Mouse (Mus musculus) ES-E14 (cell line): ENCODE measurements around the gene Gm47995. TPM values are rescaled to one million over a fixed set of nuclear protein-coding genes. Genes with fewer than 3 reads are reported as not detected.

ENCODE experiments used
- DNase-seq: peaks from one replicate; pipeline ENCODE4 v3.0.0-alpha.2; 2013; ENCODE audit warnings: low read depth, low spot score
- H3K27ac ChIP-seq: 2 replicates; pipeline ENCODE4 v1.5.1; 2012; ENCODE audit warnings: low read depth, mild to moderate bottlenecking, low read length, moderate library complexity, mixed read lengths; ENCODE audit not compliant: poor library complexity, insufficient read depth, severe bottlenecking
- H3K36me3 ChIP-seq: 2 replicates; pipeline ENCODE4 v1.6.1; 2012; ENCODE audit warnings: mild to moderate bottlenecking, low read length, moderate library complexity, mixed read lengths; ENCODE audit not compliant: control insufficient read depth, poor library complexity, insufficient read depth, severe bottlenecking
- H3K4me1 ChIP-seq, 2 experiments: fragments of 150-350 bp in 1 of 2; sonication (generic) in 1 of 2; 2 replicates each; pipeline ENCODE4 v1.6.1; 2012; ENCODE audit warnings: low read length in 2 of 2, mild to moderate bottlenecking in 1 of 2, mixed read lengths in 1 of 2; ENCODE audit not compliant: control insufficient read depth in 2 of 2, insufficient read depth in 2 of 2, poor library complexity in 1 of 2
- H3K4me3 ChIP-seq, 2 experiments: fragments of 150-350 bp in 1 of 2; sonication (generic) in 1 of 2; 2 replicates each; pipeline ENCODE4 v1.5.1; 2012; ENCODE audit warnings: low read length in 2 of 2, low read depth in 1 of 2, mild to moderate bottlenecking in 1 of 2, mixed read lengths in 1 of 2; ENCODE audit not compliant: insufficient read depth in 1 of 2, poor library complexity in 1 of 2, severe bottlenecking in 1 of 2
- H3K9ac ChIP-seq: 2 replicates; pipeline ENCODE4 v1.6.1; 2012; ENCODE audit warnings: low read depth, mild to moderate bottlenecking, low read length, mixed read lengths; ENCODE audit not compliant: poor library complexity, insufficient read depth, severe bottlenecking
- H3K9me3 ChIP-seq: fragments of 150-350 bp; sonication (generic); 2 replicates; pipeline ENCODE4 v1.6.1; 2012; ENCODE audit warnings: low read depth, mild to moderate bottlenecking, low read length; ENCODE audit not compliant: control insufficient read depth, insufficient read depth
- CHD2 ChIP-seq: IDR thresholded peaks from 2 replicates; pipeline ENCODE4 v1.6.1; 2014; ENCODE audit warnings: mild to moderate bottlenecking, low read depth, low read length, inconsistent platforms
- HCFC1 ChIP-seq: IDR thresholded peaks from 2 replicates; pipeline ENCODE4 v1.6.1; 2012; ENCODE audit warnings: low read length, inconsistent platforms, borderline replicate concordance; ENCODE audit not compliant: insufficient read depth
- MAFK ChIP-seq: IDR thresholded peaks from 2 replicates; pipeline ENCODE4 v1.6.1; 2014; ENCODE audit warnings: mild to moderate bottlenecking, low read depth, low read length, inconsistent platforms; ENCODE audit not compliant: insufficient read depth
- ZC3H11A ChIP-seq: IDR thresholded peaks from 2 replicates; pipeline ENCODE4 v1.6.1; 2012; ENCODE audit warnings: low read depth, mild to moderate bottlenecking, inconsistent platforms, low read length, borderline replicate concordance
- ZNF384 ChIP-seq: IDR thresholded peaks from 2 replicates; pipeline ENCODE4 v1.6.1; 2012; ENCODE audit warnings: low read depth, low read length, inconsistent platforms
- in situ Hi-C, 2 experiments: fragments of 600-800 bp; cut with MboI; formaldehyde crosslinking; loops; one replicate each; pipeline ENCODE4 v1.15.1; 2025; ENCODE audit warnings: low sequenced_read_pairs in 2 of 2, inconsistent platforms in 1 of 2; ENCODE audit not compliant: unreplicated experiment in 2 of 2
- total RNA-seq: library from RNA; depleted of rRNA; stranded (reverse); fragments of 300-350 nt; gene quantifications from 2 replicates; pipeline ENCODE4 v1.2.3, GENCODE M21; 2012; rRNA removed

The Gm47995 gene
- total RNA-seq, 1 experiment = 1.7 TPM

DNA sequence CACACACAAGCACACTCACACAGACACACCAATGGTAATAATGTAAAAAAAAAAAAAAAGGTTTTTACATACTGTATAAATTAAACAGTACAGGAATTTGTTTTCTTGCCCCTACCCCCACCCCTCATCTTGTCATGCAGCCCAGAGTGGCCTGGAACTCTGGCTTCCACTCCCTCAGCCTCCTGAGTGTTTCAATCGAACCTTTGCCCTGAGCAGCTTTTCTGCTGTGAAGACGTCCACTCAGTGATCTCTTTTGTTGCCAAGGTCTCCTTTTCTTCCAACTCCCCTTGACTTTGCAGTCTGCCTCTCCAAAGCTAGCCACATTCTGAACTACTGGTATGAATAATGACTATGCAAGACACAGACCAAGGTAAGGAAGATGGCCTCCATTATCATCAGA, 47.6 kb downstream of the Gm47995 start:
- no peak overlapping the region for H3K27ac ChIP-seq
- TF ChIP-seq MAFK (no peak), ZNF384 (no peak), HCFC1 (no peak), ZC3H11A (no peak), CHD2 (no peak)
- no peak overlapping the region for H3K9ac ChIP-seq
- no peak overlapping the region for H3K4me3 ChIP-seq
- H3K4me1 ChIP-seq = peaks cover 8 to 10% of the 10 kb centered on the region in 2 experiments; a peak in 2 of 4 replicates
- no peaks in the 10 kb centered on the region for H3K9me3 ChIP-seq
- in situ Hi-C loops = no loop called here
- DNase-seq = no peak
- H3K36me3 ChIP-seq = no peaks in the 10 kb centered on the region

Other genes starting within 250 kb of the Gm47995 start
- 0.85 and 1.5 TPM in 2 replicates for gene Hmcn1, start 205.0 kb upstream of the Gm47995 start, total RNA-seq
- 0.37 TPM in 1 of 2 replicates, not detected in the other for gene Gm47985, start 15.9 kb upstream of the Gm47995 start, total RNA-seq
- gene Gm8947, start 6.1 kb upstream of the Gm47995 start, total RNA-seq = 0.49 and 0.58 TPM in 2 replicates
- gene 3110040M04Rik, start 5.7 kb downstream of the Gm47995 start, total RNA-seq = 0.58 and 0.62 TPM in 2 replicates
- gene Gm47996, start 11.7 kb downstream of the Gm47995 start, total RNA-seq = 0.40 and 1.2 TPM in 2 replicates
- gene Ivns1abp, start 146.0 kb downstream of the Gm47995 start, total RNA-seq = 76.9 and 89.5 TPM in 2 replicates
- gene Swt1, start 230.0 kb downstream of the Gm47995 start, total RNA-seq = 16.9 and 22.6 TPM in 2 replicates
- gene Trmt1l, start 230.1 kb downstream of the Gm47995 start, total RNA-seq = 18.1 and 19.8 TPM in 2 replicates